Mouse (Mus musculus): Measurements from ENCODE around the gene Usp6nl. TPM values are rescaled to one million over a fixed set of nuclear protein-coding genes. Genes with fewer than 3 reads are reported as not detected.

The Usp6nl gene
- total RNA-seq, 2 experiments from 2014 or later: 18.4 to 20.0 TPM

- intact Hi-C loops (cut with DNase I): loop anchor here (5.0 kb wide), 2 partner anchors 245 to 275 kb away; no protein-coding TSS in a partner anchor
- TF ChIP-seq CTCF (IDR thresholded peaks at IDR 0.05): no peak
Measured at GRCm38 (mm10) chr2:6467318-6467717, 144.9 kb downstream of the Usp6nl start.

DNA sequence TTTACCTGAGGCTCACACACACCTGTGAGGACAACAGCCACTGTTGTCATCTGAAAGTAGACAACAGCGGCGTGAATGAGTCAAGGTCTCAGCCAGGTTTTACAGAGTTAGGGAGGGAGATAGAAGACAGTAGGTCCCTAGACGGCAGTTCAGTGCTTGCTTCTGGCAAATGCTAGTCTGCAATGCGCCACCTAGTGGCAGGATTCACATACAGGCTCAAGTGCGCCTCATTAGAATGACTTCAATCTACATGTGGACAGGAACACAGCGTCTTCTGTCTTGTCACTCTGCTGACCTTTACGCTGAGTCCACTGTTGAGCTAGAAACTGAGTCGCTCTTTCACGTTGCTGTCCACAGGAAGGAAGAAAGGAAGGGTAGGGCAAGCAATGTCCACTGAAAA, 146.7 kb downstream of the Usp6nl start:
- intact Hi-C loops (cut with DNase I): loop anchor here (5.0 kb wide), 2 partner anchors 247 to 277 kb away; no protein-coding TSS in a partner anchor
- H3K27ac ChIP-seq: no peak overlapping the region
- DNase-seq (ENCODE audit: extremely low spot score in 1 of 2, low spot score in 2 of 2): peak; percentile 40 to 55
- H3K4me3 ChIP-seq: no peak overlapping the region
- peak; percentile 93 for TF ChIP-seq CTCF (IDR thresholded peaks at IDR 0.05)

More at GRCm38 (mm10) chr2:6467318-6467717, 144.9 kb downstream of the Usp6nl start:
- DNase-seq (ENCODE audit: extremely low spot score in 1 of 2, low spot score in 2 of 2): no peak
- no peak overlapping the region for H3K4me3 ChIP-seq
- H3K27ac ChIP-seq: no peak overlapping the region

GRCm38 (mm10) chr2:6471110-6471611, 148.7 kb downstream of the Usp6nl start:
- no peak for TF ChIP-seq CTCF (IDR thresholded peaks at IDR 0.05)
- Histone ChIP-seq H3K27ac (no peak overlapping the region), H3K4me3 (no peak overlapping the region)
- DNase-seq (ENCODE audit: extremely low spot score in 1 of 2, low spot score in 2 of 2): no peak
- intact Hi-C loops (cut with DNase I): no loop called here

DNA sequence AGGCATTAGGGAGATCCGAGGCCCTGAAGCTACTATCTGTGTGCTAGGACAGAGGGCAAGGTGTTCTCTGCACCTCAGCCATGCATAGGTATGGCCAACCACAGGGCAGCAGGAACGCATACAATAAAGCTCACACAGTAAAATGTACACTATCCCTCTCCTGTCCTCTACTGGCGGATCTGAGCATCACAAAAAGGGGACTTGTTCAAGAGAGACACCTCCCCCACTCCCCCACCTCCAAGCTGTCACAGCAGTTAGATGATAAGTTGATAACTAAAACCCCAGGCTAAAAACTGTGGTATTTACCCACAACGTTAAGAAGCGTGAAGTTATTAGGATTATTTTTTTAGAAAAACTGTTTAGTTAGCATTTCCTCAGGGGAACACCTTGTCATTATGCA, 151.4 kb downstream of the Usp6nl start:
- H3K4me3 ChIP-seq: no peak overlapping the region
- H3K27ac ChIP-seq: no peak overlapping the region
- TF ChIP-seq CTCF (IDR thresholded peaks at IDR 0.05): no peak; the same call in none of the 2 replicates
- intact Hi-C loops (cut with DNase I): no loop called here
- DNase-seq (ENCODE audit: extremely low spot score in 1 of 2, low spot score in 2 of 2): no peak

- H3K27ac ChIP-seq: no peak overlapping the region
- no peak overlapping the region for H3K4me3 ChIP-seq
- no peak for TF ChIP-seq CTCF (IDR thresholded peaks at IDR 0.05)
- DNase-seq (ENCODE audit: extremely low spot score in 1 of 2, low spot score in 2 of 2): no peak
- intact Hi-C loops (cut with DNase I): no loop called here
Measured at GRCm38 (mm10) chr2:6477884-6478283, 155.4 kb downstream of the Usp6nl start.

- TF ChIP-seq CTCF (IDR thresholded peaks at IDR 0.05): no peak
- peak in 1 of 2 experiments; percentile 29 for DNase-seq (ENCODE audit: extremely low spot score in 1 of 2, low spot score in 2 of 2)
- intact Hi-C loops (cut with DNase I): no loop called here
- Histone ChIP-seq H3K4me3 (no peak overlapping the region), H3K27ac (no peak overlapping the region)
Measured at GRCm38 (mm10) chr2:6478361-6478965, 156.0 kb downstream of the Usp6nl start.

DNA sequence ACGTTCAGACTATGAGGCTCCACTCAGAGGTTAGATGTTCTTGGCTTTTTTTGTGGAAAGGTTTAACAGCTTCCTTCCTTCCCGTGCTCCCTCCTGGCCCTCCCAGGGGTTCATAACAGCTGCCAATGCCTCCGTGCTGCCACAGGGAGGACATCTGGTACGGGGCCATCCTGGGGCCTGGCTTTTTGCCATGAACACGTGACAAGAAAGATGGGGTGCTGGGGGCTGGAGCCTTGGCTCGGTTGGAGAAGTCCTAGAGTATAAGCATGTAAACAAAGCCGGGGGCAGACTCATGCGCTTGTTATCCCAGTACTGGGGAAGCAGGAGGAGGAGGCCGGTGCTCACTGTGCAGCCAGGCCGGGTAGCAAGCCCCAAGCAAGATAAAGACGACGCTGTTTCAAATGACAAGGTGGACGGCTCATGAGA, 156.5 kb downstream of the Usp6nl start:
- no peak overlapping the region for H3K27ac ChIP-seq
- intact Hi-C loops (cut with DNase I): no loop called here
- TF ChIP-seq CTCF (IDR thresholded peaks at IDR 0.05): no peak; the same call in 1 of the 2 replicates
- H3K4me3 ChIP-seq: no peak overlapping the region
- DNase-seq (ENCODE audit: extremely low spot score in 1 of 2, low spot score in 2 of 2): peak in 1 of 2 experiments; percentile 26

- no peak for TF ChIP-seq CTCF (IDR thresholded peaks at IDR 0.05)
- Histone ChIP-seq H3K27ac (no peak overlapping the region), H3K4me3 (no peak overlapping the region)
- no peak for DNase-seq (ENCODE audit: extremely low spot score in 1 of 2, low spot score in 2 of 2)
- intact Hi-C loops (cut with DNase I): no loop called here
Measured at GRCm38 (mm10) chr2:6479620-6480019, 157.2 kb downstream of the Usp6nl start.

- Histone ChIP-seq H3K4me3 (no peak overlapping the region), H3K27ac (no peak overlapping the region)
- DNase-seq (ENCODE audit: extremely low spot score in 1 of 2, low spot score in 2 of 2): no peak
- no peak for TF ChIP-seq CTCF (IDR thresholded peaks at IDR 0.05)
- intact Hi-C loops (cut with DNase I): no loop called here
Measured at GRCm38 (mm10) chr2:6481966-6482365, 159.5 kb downstream of the Usp6nl start.

GRCm38 (mm10) chr2:6482411-6482810, 159.9 kb downstream of the Usp6nl start:
- intact Hi-C loops (cut with DNase I): no loop called here
- no peak for TF ChIP-seq CTCF (IDR thresholded peaks at IDR 0.05)
- no peak overlapping the region for H3K27ac ChIP-seq

GRCm38 (mm10) chr2:6483081-6483992, 160.9 kb downstream of the Usp6nl start:
- intact Hi-C loops (cut with DNase I): no loop called here
- no peak overlapping the region for H3K27ac ChIP-seq
- DNase-seq (ENCODE audit: extremely low spot score in 1 of 2, low spot score in 2 of 2): no peak

More at GRCm38 (mm10) chr2:6482411-6482810, 159.9 kb downstream of the Usp6nl start:
- DNase-seq (ENCODE audit: extremely low spot score in 1 of 2, low spot score in 2 of 2): no peak
- no peak overlapping the region for H3K4me3 ChIP-seq

DNA sequence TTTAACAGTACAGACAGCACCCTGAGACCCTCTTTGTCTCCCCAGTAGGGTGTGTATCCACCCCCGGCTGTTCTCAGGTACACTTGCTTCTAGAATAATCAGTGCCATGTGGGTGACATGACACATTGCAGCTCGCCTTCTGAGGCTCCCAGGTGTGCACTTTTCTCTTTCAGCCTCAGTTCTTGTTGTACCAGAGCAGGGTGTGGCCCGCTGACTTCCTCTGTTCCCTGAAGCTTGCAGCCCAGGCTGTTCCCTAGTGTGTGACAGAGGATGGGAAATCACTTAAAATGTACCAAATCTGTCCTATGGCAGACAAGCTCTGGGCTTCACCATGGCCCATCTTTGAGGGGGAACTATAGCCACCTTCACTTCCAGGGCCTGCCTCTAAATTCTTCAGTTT, 161.7 kb downstream of the Usp6nl start:
- no peak overlapping the region for H3K27ac ChIP-seq
- intact Hi-C loops (cut with DNase I): no loop called here
- no peak for DNase-seq (ENCODE audit: extremely low spot score in 1 of 2, low spot score in 2 of 2)

More at GRCm38 (mm10) chr2:6483081-6483992, 160.9 kb downstream of the Usp6nl start:
- H3K4me3 ChIP-seq: no peak overlapping the region
- no peak for TF ChIP-seq CTCF (IDR thresholded peaks at IDR 0.05)

More for the DNA sequence above, 161.7 kb downstream of the Usp6nl start:
- TF ChIP-seq CTCF (IDR thresholded peaks at IDR 0.05): no peak
- no peak overlapping the region for H3K4me3 ChIP-seq
